Mouse (Mus musculus) right cerebral cortex, postnatal 14 days (tissue): ENCODE measurements around the gene Chst8.
A peak's percentile ranks its signal among the peaks of the same experiment; 100 is the strongest.

ENCODE experiments used
- DNase-seq: peaks from one replicate; pipeline ENCODE4 v3.0.0; 2022

Gene Chst8

DNA sequence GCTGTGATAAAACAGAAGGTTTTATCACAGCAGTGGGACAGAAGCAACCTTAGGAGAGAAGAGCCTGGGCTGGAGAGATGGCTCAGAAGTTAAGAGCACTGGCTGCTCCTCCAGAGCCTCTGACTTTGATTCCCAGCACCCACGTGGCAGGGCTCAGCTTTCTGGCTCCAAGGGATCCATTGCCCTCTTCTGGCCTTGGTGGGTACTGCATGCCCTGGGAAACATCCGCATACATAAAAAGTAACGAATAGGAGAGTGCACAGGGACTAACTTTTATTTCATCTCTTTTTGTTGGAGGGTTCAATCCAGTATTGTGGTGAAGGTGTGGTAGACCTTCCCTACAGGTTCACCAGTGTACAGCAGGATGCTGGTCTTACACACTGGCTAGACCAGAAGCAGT is 62.8 kb downstream of the Chst8 start:
- DNase-seq: peak; percentile 32

DNA sequence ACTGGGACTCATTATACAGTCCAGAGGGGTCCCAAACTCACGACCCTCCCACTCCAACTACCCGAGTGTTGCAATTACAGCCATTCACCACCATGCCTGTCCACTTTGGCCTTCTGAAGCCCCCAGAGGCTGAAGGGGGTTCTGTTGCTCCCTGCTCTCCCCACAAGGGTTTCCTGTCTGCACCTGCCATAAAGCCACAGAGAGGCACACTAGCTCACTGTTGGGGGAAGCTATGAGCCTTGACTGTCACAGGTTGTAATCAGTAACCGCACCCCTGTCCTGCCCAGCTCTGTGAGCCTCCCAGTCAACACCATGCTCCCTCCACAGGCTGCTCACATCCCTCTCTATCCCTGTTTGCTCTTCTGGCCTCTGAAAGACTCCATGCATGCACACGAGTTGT is 64.0 kb downstream of the Chst8 start:
- no peak for DNase-seq

DNA sequence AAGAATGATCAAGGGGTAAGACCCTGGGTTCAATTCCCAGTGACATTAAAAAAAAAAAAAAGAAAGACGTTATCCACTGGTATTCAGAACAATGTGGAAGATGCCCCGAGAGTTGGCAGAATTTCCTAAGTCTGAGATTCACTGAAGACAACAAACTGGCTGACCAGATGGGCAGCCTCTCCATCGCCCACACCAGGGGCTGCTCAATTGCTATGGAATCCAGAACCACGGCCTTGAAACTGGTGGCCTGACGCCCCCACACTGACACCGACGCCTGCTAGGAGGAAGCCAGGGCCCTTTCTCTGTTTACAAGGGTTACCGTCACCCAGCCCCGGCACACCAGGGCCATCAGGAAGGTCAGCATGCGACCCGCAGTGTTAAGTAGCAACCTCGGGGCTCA is 64.8 kb downstream of the Chst8 start:
- DNase-seq: no peak

GRCm38 (mm10) chr7:34746586-34746985 is 65.9 kb downstream of the Chst8 start:
- no peak for DNase-seq

DNA sequence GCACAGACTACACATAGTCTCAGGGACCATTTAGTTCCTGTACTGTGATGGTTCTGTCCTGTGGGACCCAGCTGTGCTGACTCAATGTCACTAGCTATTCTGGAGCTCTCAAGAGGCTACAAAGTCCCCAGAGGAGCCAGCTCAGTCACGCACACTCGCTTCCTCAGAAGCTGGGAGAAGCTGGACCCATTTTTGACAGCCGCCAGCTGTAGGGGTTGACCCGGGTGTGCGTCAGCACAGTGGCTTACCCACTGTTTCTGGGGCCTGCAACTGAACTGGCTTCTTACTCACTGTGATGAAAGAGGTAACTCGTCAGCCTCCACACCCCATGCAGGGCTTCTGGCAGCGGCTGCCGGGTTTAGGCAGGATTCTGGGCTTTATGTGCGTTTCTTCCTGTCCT is 66.3 kb downstream of the Chst8 start:
- no peak for DNase-seq

- DNase-seq: no peak
Measured at GRCm38 (mm10) chr7:34745426-34745825, 67.1 kb downstream of the Chst8 start.

GRCm38 (mm10) chr7:34744994-34745393 is 67.5 kb downstream of the Chst8 start:
- no peak for DNase-seq

DNA sequence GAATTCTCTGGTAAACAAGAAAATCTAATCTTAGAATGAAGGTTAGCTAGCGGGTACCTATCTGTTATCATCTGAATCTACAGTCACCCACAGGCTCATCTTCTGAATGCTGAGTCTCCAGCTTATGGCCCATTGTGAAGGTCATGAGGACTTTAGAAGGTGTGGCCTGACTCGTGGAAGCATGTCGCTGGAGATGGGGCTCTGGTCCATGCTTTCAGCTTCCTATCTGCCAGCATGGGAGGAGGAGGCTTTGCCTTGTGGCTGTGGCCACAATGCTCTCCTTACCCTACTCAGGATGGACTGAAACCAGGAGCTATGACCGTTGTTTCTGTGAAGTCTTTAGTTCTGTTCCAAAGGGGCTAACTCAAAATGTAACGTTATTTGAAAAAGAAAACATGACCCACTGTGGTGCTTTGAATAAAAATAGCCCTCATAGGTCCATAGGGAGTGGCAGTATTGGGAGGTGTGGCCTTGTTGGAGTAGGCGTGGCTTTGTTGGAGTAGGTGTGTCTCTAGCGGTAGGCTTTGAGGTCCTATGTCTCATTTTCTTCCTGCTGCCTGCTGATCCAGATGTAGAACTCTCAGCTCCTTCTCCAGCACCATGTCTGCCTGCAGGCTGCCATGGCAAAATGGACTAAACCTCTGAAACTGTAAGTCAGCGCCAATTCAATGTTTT is 69.0 kb downstream of the Chst8 start:
- DNase-seq: no peak

- no peak for DNase-seq
Measured at GRCm38 (mm10) chr7:34739371-34739770, 73.1 kb downstream of the Chst8 start.

DNA sequence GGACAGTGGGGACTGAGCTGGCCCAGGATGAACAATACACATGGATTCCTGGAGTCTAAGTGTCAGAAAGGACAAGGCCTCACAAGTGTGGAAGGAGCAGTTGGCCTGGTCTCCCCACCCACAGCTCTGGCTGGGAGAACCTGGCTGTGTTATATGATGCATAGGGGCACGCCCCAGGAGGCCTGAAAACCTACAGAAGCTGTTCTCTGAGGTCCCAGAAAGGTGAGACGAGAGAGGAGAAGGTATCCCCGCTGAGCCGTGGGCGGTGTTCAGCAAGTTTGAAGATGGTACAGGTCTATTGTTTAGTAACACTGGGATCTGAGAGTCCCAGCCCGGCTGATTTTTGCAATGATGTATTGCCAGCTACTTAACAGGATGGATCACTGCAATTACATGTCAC is 75.3 kb downstream of the Chst8 start:
- DNase-seq: no peak

DNA sequence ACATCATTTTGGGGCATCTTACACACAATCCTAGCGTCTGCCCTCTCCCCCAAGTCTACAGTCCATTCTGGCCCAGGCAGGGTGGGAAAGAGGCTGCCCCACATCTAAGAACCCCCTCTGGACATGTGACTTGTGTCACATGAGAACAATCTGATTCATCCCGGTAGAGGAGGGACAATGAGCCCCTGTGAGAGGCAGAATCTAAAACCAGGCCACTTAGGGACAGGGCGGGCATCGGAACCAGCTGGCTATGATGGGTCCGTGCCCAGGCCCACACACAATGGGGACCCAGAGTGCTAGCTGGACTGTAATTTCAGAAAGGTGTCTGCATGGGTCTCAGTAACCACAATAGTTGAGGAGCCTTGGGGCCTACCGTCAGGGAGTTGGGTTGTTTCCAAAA is 78.2 kb downstream of the Chst8 start:
- no peak for DNase-seq

DNA sequence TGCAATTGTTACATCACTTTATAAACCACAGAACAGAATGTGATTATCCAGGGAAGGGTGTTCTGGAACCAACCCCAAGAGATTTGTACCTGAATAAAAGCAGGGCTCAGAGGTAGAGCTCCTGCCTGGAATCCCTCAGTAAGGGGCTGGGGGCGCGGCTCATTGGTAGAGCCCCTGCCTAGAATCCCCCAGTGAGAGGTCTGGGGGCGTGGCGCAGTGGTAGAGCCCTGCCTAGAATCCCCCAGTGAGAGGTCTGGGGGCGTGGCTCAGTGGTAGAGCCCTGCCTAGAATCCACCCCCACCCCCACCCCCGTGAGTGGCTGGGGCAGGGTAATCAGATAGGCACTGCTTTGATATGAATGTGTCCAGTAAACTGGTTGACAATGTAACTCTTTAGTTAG is 83.6 kb downstream of the Chst8 start:
- DNase-seq: no peak

- DNase-seq: no peak
Measured at GRCm38 (mm10) chr7:34725206-34725605, 87.3 kb downstream of the Chst8 start.

- DNase-seq: no peak
Measured at GRCm38 (mm10) chr7:34722551-34723230, 89.8 kb downstream of the Chst8 start.

GRCm38 (mm10) chr7:34722151-34722550 is 90.4 kb downstream of the Chst8 start:
- no peak for DNase-seq

DNA sequence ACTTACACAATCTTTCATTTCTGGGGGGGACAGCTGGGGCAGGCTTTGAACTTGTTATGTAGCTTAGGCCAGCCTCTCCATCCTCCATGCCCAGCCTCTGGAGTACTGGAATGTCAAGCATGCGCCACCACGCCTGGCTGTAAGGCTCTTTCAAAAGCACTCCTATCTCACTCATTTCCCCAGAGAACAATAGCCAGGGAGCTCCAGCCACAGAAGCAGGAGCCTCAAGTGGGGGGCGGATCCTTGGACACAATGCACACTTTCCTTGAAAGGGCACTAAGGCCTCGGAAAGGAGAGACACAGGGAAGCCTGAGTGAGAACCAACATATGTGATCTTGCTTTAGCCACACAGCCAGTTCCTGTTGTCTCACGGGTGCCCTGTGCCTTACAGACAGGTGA is 90.9 kb downstream of the Chst8 start:
- DNase-seq: no peak

GRCm38 (mm10) chr7:34720882-34721649 is 91.4 kb downstream of the Chst8 start:
- no peak for DNase-seq

- DNase-seq: peak; percentile 64
Measured at GRCm38 (mm10) chr7:34719599-34719998, 92.9 kb downstream of the Chst8 start.

DNA sequence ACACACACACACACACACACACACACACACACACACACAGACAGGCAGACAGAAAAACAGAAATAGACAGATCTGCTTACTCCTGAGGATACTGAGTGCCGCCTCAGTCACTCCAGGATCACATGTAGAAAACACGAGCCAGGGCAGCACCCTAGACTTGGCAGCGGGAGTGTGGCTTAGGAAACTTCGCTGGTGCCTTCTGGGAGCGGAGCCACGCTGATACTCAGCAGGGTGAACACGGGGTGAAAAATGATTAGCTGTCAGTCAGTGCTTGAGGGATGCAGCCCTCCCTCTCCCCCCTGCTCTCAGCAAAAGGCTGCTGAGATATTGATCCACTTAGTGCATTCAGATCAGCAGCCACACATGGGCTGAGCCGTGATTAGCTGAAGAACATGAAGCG is 93.9 kb downstream of the Chst8 start:
- no peak for DNase-seq

DNA sequence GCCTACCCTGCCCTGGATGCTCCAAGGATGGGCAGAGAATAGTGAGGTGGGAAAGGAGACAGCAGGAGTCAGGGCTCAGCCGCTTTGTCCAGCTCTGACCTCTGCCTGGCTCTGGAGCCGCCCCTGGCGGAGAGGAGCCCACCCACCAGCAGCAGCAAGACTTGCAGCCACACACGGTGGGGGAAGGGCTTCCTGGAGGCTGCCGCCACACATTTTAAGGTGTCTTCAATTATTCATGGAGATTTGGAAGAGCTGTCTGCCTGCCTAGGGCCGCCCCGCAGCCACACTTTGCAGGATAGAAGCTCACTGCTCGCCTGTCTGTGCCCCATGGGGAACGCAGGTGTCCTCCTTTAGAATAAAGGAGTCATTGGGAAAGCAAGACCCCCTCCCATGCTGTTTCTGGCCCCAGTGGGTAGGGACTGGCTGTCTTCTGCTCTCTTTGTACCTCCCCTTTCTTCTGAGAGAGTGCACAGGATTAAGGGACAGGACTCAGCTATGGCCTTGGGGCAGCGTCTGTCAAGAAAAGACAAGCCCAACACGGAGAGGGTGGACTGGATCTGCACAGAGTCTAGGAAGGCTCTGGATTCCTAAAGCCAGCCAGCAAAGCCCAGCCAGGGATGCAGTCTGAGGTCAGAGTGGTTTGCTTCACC is 95.2 kb downstream of the Chst8 start:
- DNase-seq: no peak

- DNase-seq: no peak
Measured at GRCm38 (mm10) chr7:34714848-34715460, 97.6 kb downstream of the Chst8 start.

GRCm38 (mm10) chr7:34709111-34709510 is 103.4 kb downstream of the Chst8 start:
- DNase-seq: no peak

GRCm38 (mm10) chr7:34704401-34704800 is 108.1 kb downstream of the Chst8 start:
- no peak for DNase-seq
